Mouse (Mus musculus) thymus, postnatal 4 days (tissue): ENCODE results near the gene Nxnl2.
A peak's percentile ranks its signal among the peaks of the same experiment; 100 is the strongest.
"Not testable (repeated sequence)": the region's sequence is repeated elsewhere in the genome, so short reads cannot be mapped to it uniquely, and the experiment has no call there.

Source experiments
- DNase-seq: peaks from one replicate; pipeline ENCODE4 v3.0.0; 2021

Gene Nxnl2

GRCm38 (mm10) chr13:51182236-51182635 is 11.4 kb downstream of the Nxnl2 start:
- no peak for DNase-seq

- DNase-seq, result no peak
These were observed 14.1 kb downstream of the Nxnl2 start for GRCm38 (mm10) chr13:51184896-51185295.

- DNase-seq, result peak; percentile 32
These were observed 19.5 kb downstream of the Nxnl2 start for GRCm38 (mm10) chr13:51190336-51190735.

GRCm38 (mm10) chr13:51191416-51192140 is 20.8 kb downstream of the Nxnl2 start:
- no peak for DNase-seq

- no peak for DNase-seq
These were observed 23.1 kb downstream of the Nxnl2 start for GRCm38 (mm10) chr13:51193893-51194292.

- DNase-seq, result no peak
These were observed 26.9 kb downstream of the Nxnl2 start for GRCm38 (mm10) chr13:51197699-51198098.

GRCm38 (mm10) chr13:51198186-51198585 is 27.4 kb downstream of the Nxnl2 start:
- no peak for DNase-seq

GRCm38 (mm10) chr13:51201985-51202843 is 31.4 kb downstream of the Nxnl2 start:
- DNase-seq, result not testable (repeated sequence)

GRCm38 (mm10) chr13:51202844-51203173 is 32.0 kb downstream of the Nxnl2 start:
- peak; percentile 71 for DNase-seq

- DNase-seq, result no peak
These were observed 32.6 kb downstream of the Nxnl2 start for GRCm38 (mm10) chr13:51203467-51203866.

GRCm38 (mm10) chr13:51204081-51204480 is 33.3 kb downstream of the Nxnl2 start:
- DNase-seq, result not testable (repeated sequence)

GRCm38 (mm10) chr13:51207965-51208364 is 37.1 kb downstream of the Nxnl2 start:
- DNase-seq, result no peak

GRCm38 (mm10) chr13:51208378-51209100 is 37.7 kb downstream of the Nxnl2 start:
- DNase-seq, result no peak

GRCm38 (mm10) chr13:51210639-51211038 is 39.8 kb downstream of the Nxnl2 start:
- DNase-seq, result no peak

- no peak for DNase-seq
These were observed 43.9 kb downstream of the Nxnl2 start for GRCm38 (mm10) chr13:51214746-51215145.

GRCm38 (mm10) chr13:51220897-51221296 is 50.1 kb downstream of the Nxnl2 start:
- DNase-seq, result no peak

GRCm38 (mm10) chr13:51221425-51222160 is 50.8 kb downstream of the Nxnl2 start:
- no peak for DNase-seq
